Mouse (Mus musculus) gastrocnemius, postnatal 25 days (tissue): ENCODE results near the gene Dock7. TPM values are rescaled to one million over a fixed set of nuclear protein-coding genes. Genes with fewer than 3 reads are reported as not detected.

Source experiments
- DNase-seq: peaks from one replicate; pipeline ENCODE4 v3.0.0; 2022
- total RNA-seq, 2 experiments: library from RNA; stranded (reverse); gene quantifications; 1 replicate in 1 of 2; 2 replicates in 1 of 2; pipeline ENCODE4 v1.2.3; 2021

The Dock7 gene
- total RNA-seq, 2 experiments from 2014 or later, result 8.2 to 9.6 TPM

GRCm38 (mm10) chr4:98887148-98887547, 233.6 kb downstream of the Dock7 start:
- DNase-seq, result no peak

Other genes starting within 250 kb of the Dock7 start
- gene Usp1, start 197.1 kb downstream of the Dock7 start, total RNA-seq, result 10 to 100 TPM in 1 of 2 experiments, 1 to 10 TPM in 1; 9.5 to 10.2 TPM
- not detected for gene Angptl3, start 90.0 kb downstream of the Dock7 start, total RNA-seq
- gene Atg4c, start 73.0 kb upstream of the Dock7 start, total RNA-seq, result 1 to 10 TPM; 4.3 to 4.5 TPM
- gene Gm12689, start 175.0 kb upstream of the Dock7 start, total RNA-seq, result under 1 TPM in 1 of 2 experiments, not detected in 1; 0.26 TPM